Mouse (Mus musculus): ENCODE measurements around the gene Cmss1. TPM values are rescaled to one million over a fixed set of nuclear protein-coding genes. Genes with fewer than 3 reads are reported as not detected.
A peak's percentile ranks its signal among the peaks of the same experiment; 100 is the strongest.

Cmss1 gene
- polyA plus RNA-seq, 1 experiment from 2014 or later = 38.8 TPM

- DNase-seq (ENCODE audit: low spot score) = no peak
- H3K4me2 ChIP-seq (replicated peaks) = no peak overlapping the region
- H3K36me3 ChIP-seq (replicated peaks; ENCODE audit: control insufficient read depth, insufficient read depth) = no peaks in the 10 kb centered on the region
- no peak for ATAC-seq (ENCODE audit: low FRiP score)
- WGBS = 54% methylated on average over 8 of the region's 8 CpGs
- H3K4me3 ChIP-seq (replicated peaks; ENCODE audit: low read length) = no peak overlapping the region
- no peak overlapping the region for H3K27ac ChIP-seq
- no peaks in the 10 kb centered on the region for H3K27me3 ChIP-seq (ENCODE audit: control insufficient read depth, insufficient read depth, low read length)
- H3K9ac ChIP-seq = no peak overlapping the region
- H3K9me3 ChIP-seq (ENCODE audit: control insufficient read depth, low read length) = no peaks in the 10 kb centered on the region
- H3K4me1 ChIP-seq (replicated peaks; ENCODE audit: control insufficient read depth, insufficient read depth, low read length) = peaks cover 5% of the 10 kb centered on the region; the same call in 1 of the 2 replicates
Observed at GRCm38 (mm10) chr16:57420773-57421556, 185.7 kb downstream of the Cmss1 start.

GRCm38 (mm10) chr16:57419881-57420280 is 186.8 kb downstream of the Cmss1 start:
- no peaks in the 10 kb centered on the region for H3K27me3 ChIP-seq (ENCODE audit: control insufficient read depth, insufficient read depth, low read length)
- no peak overlapping the region for H3K27ac ChIP-seq
- no peaks in the 10 kb centered on the region; the same call in 1 of the 2 replicates for H3K4me1 ChIP-seq (replicated peaks; ENCODE audit: control insufficient read depth, insufficient read depth, low read length)
- no peaks in the 10 kb centered on the region for H3K36me3 ChIP-seq (replicated peaks; ENCODE audit: control insufficient read depth, insufficient read depth)
- 92% methylated on average over 5 of the region's 5 CpGs for WGBS
- DNase-seq (ENCODE audit: low spot score) (no peak), ATAC-seq (ENCODE audit: low FRiP score) (no peak)
- no peak overlapping the region for H3K4me2 ChIP-seq (replicated peaks)
- no peaks in the 10 kb centered on the region for H3K9me3 ChIP-seq (ENCODE audit: control insufficient read depth, low read length)
- no peak overlapping the region for H3K4me3 ChIP-seq (replicated peaks; ENCODE audit: low read length)
- H3K9ac ChIP-seq = no peak overlapping the region

GRCm38 (mm10) chr16:57419332-57419731 is 187.3 kb downstream of the Cmss1 start:
- no peaks in the 10 kb centered on the region for H3K27me3 ChIP-seq (ENCODE audit: control insufficient read depth, insufficient read depth, low read length)
- ATAC-seq (ENCODE audit: low FRiP score) (no peak), DNase-seq (ENCODE audit: low spot score) (no peak)
- no peaks in the 10 kb centered on the region for H3K36me3 ChIP-seq (replicated peaks; ENCODE audit: control insufficient read depth, insufficient read depth)
- WGBS = 76% methylated on average over 5 of the region's 5 CpGs
- no peak overlapping the region for H3K4me2 ChIP-seq (replicated peaks)
- H3K4me3 ChIP-seq (replicated peaks; ENCODE audit: low read length) = no peak overlapping the region
- no peak overlapping the region for H3K27ac ChIP-seq
- H3K4me1 ChIP-seq (replicated peaks; ENCODE audit: control insufficient read depth, insufficient read depth, low read length) = no peaks in the 10 kb centered on the region; the same call in 1 of the 2 replicates
- no peaks in the 10 kb centered on the region for H3K9me3 ChIP-seq (ENCODE audit: control insufficient read depth, low read length)
- H3K9ac ChIP-seq = no peak overlapping the region

- no peak overlapping the region for H3K9ac ChIP-seq
- H3K4me1 ChIP-seq (replicated peaks; ENCODE audit: control insufficient read depth, insufficient read depth, low read length) = no peaks in the 10 kb centered on the region; the same call in 1 of the 2 replicates
- no peak overlapping the region for H3K27ac ChIP-seq
- H3K9me3 ChIP-seq (ENCODE audit: control insufficient read depth, low read length) = no peaks in the 10 kb centered on the region
- no peak overlapping the region for H3K4me3 ChIP-seq (replicated peaks; ENCODE audit: low read length)
- ATAC-seq (ENCODE audit: low FRiP score) = no peak
- no peak for DNase-seq (ENCODE audit: low spot score)
- H3K27me3 ChIP-seq (ENCODE audit: control insufficient read depth, insufficient read depth, low read length) = no peaks in the 10 kb centered on the region
- no peak overlapping the region for H3K4me2 ChIP-seq (replicated peaks)
- WGBS = 80% methylated on average over 1 of the region's 1 CpGs
- H3K36me3 ChIP-seq (replicated peaks; ENCODE audit: control insufficient read depth, insufficient read depth) = no peaks in the 10 kb centered on the region
Observed at GRCm38 (mm10) chr16:57417955-57418354, 188.7 kb downstream of the Cmss1 start.

- DNase-seq (ENCODE audit: low spot score) = no peak
- Histone ChIP-seq H3K9me3 (ENCODE audit: control insufficient read depth, low read length) (no peaks in the 10 kb centered on the region), H3K4me3 (replicated peaks; ENCODE audit: low read length) (no peak overlapping the region), H3K4me1 (replicated peaks; ENCODE audit: control insufficient read depth, insufficient read depth, low read length) (no peaks in the 10 kb centered on the region; the same call in 1 of the 2 replicates), H3K4me2 (replicated peaks) (no peak overlapping the region), H3K27ac (no peak overlapping the region), H3K36me3 (replicated peaks; ENCODE audit: control insufficient read depth, insufficient read depth) (no peaks in the 10 kb centered on the region), H3K9ac (no peak overlapping the region), H3K27me3 (ENCODE audit: control insufficient read depth, insufficient read depth, low read length) (no peaks in the 10 kb centered on the region)
- ATAC-seq (ENCODE audit: low FRiP score) = no peak
- 93% methylated on average over 9 of the region's 9 CpGs for WGBS
Observed at GRCm38 (mm10) chr16:57417017-57417416, 189.6 kb downstream of the Cmss1 start.

- Histone ChIP-seq H3K9ac (no peak overlapping the region), H3K9me3 (ENCODE audit: control insufficient read depth, low read length) (no peaks in the 10 kb centered on the region), H3K4me1 (replicated peaks; ENCODE audit: control insufficient read depth, insufficient read depth, low read length) (no peaks in the 10 kb centered on the region), H3K27me3 (ENCODE audit: control insufficient read depth, insufficient read depth, low read length) (no peaks in the 10 kb centered on the region), H3K4me3 (replicated peaks; ENCODE audit: low read length) (no peak overlapping the region), H3K4me2 (replicated peaks) (no peak overlapping the region), H3K27ac (no peak overlapping the region), H3K36me3 (replicated peaks; ENCODE audit: control insufficient read depth, insufficient read depth) (no peaks in the 10 kb centered on the region)
- DNase-seq (ENCODE audit: low spot score) (no peak), ATAC-seq (ENCODE audit: low FRiP score) (no peak)
- WGBS = 57% methylated on average over 2 of the region's 2 CpGs
Observed at GRCm38 (mm10) chr16:57416049-57416448, 190.6 kb downstream of the Cmss1 start.

- no peak for DNase-seq (ENCODE audit: low spot score)
- no peak for ATAC-seq (ENCODE audit: low FRiP score)
- Histone ChIP-seq H3K36me3 (replicated peaks; ENCODE audit: control insufficient read depth, insufficient read depth) (no peaks in the 10 kb centered on the region), H3K9me3 (ENCODE audit: control insufficient read depth, low read length) (no peaks in the 10 kb centered on the region), H3K4me2 (replicated peaks) (no peak overlapping the region), H3K27me3 (ENCODE audit: control insufficient read depth, insufficient read depth, low read length) (no peaks in the 10 kb centered on the region), H3K4me1 (replicated peaks; ENCODE audit: control insufficient read depth, insufficient read depth, low read length) (no peaks in the 10 kb centered on the region), H3K4me3 (replicated peaks; ENCODE audit: low read length) (no peak overlapping the region), H3K27ac (no peak overlapping the region), H3K9ac (no peak overlapping the region)
- WGBS = 73% methylated on average over 4 of the region's 4 CpGs
Observed at GRCm38 (mm10) chr16:57412766-57413165, 193.9 kb downstream of the Cmss1 start.

GRCm38 (mm10) chr16:57403825-57404224 is 202.8 kb downstream of the Cmss1 start:
- 0 out of 2 replicates have a peak, but pooled peaks have one; percentile 24 for ATAC-seq (ENCODE audit: low FRiP score)
- H3K4me3 ChIP-seq (replicated peaks; ENCODE audit: low read length) = no peak overlapping the region
- no peak for DNase-seq (ENCODE audit: low spot score)
- WGBS = 85% methylated on average over 5 of the region's 5 CpGs
- H3K27me3 ChIP-seq (ENCODE audit: control insufficient read depth, insufficient read depth, low read length) = no peaks in the 10 kb centered on the region
- no peak overlapping the region for H3K9ac ChIP-seq
- H3K4me2 ChIP-seq (replicated peaks) = no peak overlapping the region
- no peaks in the 10 kb centered on the region for H3K9me3 ChIP-seq (ENCODE audit: control insufficient read depth, low read length)
- H3K36me3 ChIP-seq (replicated peaks; ENCODE audit: control insufficient read depth, insufficient read depth) = no peaks in the 10 kb centered on the region
- H3K27ac ChIP-seq = no peak overlapping the region
- no peaks in the 10 kb centered on the region for H3K4me1 ChIP-seq (replicated peaks; ENCODE audit: control insufficient read depth, insufficient read depth, low read length)

- no peak overlapping the region for H3K27ac ChIP-seq
- H3K4me2 ChIP-seq (replicated peaks) = no peak overlapping the region
- H3K4me1 ChIP-seq (replicated peaks; ENCODE audit: control insufficient read depth, insufficient read depth, low read length) = no peaks in the 10 kb centered on the region
- no peaks in the 10 kb centered on the region for H3K9me3 ChIP-seq (ENCODE audit: control insufficient read depth, low read length)
- ATAC-seq (ENCODE audit: low FRiP score) (no peak), DNase-seq (ENCODE audit: low spot score) (no peak)
- H3K9ac ChIP-seq = no peak overlapping the region
- no peak overlapping the region for H3K4me3 ChIP-seq (replicated peaks; ENCODE audit: low read length)
- no peaks in the 10 kb centered on the region for H3K27me3 ChIP-seq (ENCODE audit: control insufficient read depth, insufficient read depth, low read length)
- H3K36me3 ChIP-seq (replicated peaks; ENCODE audit: control insufficient read depth, insufficient read depth) = no peaks in the 10 kb centered on the region
- WGBS = 93% methylated on average over 4 of the region's 4 CpGs
Observed at GRCm38 (mm10) chr16:57402910-57403309, 203.8 kb downstream of the Cmss1 start.

Measured in hindbrain, embryonic 14.5 days (tissue).